Mouse (Mus musculus): Measurements from ENCODE around the gene Bmper.

GRCm38 (mm10) chr9:23412956-23413355 lies 190.1 kb downstream of the Bmper start:
- TF ChIP-seq CTCF (IDR thresholded peaks at IDR 0.05; ENCODE audit: low read depth) (no peak), EP300 (IDR thresholded peaks at IDR 0.05; ENCODE audit: low read depth) (no peak)
